1 mouse cellular context compared by ENCODE assay signal in genomic region chr7:110843916-110844874, GRCm38 (mm10).
TF ChIP-seq lines count a peak whose summit lies in the region.

Gene Rnf141 (minus strand): TSS chr7:110844457.

TF ChIP-seq in CH12.LX, 34 proteins besides CTCF, POLR2A, EP300 and RAD21 (continued from another document):
- TF ChIP-seq MYC (IDR thresholded peaks at IDR 0.05; ENCODE audit: low read depth, low read length) (no peak), CHD2 (IDR thresholded peaks at IDR 0.05; ENCODE audit: low read length) (no peak), KAT2A (IDR thresholded peaks at IDR 0.05; ENCODE audit: insufficient replicate concordance, low read length) (peak; percentile 41; the same call in 1 of the 2 replicates), ELF1 (IDR thresholded peaks at IDR 0.05; ENCODE audit: low read depth, low read length) (peak; percentile 63), TCF12 (IDR thresholded peaks at IDR 0.05; ENCODE audit: low read depth, low read length) (peak; percentile 75), NRF1 (IDR thresholded peaks at IDR 0.05; ENCODE audit: low read depth, low read length) (peak; percentile 59), SIN3A (IDR thresholded peaks at IDR 0.05; ENCODE audit: low read length) (0 out of 2 replicates have a peak, but pooled peaks have one; percentile 85), SMC3 (IDR thresholded peaks at IDR 0.05; ENCODE audit: low read depth, low read length) (peak; percentile 44), MAZ (IDR thresholded peaks at IDR 0.05; ENCODE audit: low read depth, low read length) (peak; percentile 93)
TF ChIP-seq in CH12.LX: peak in this region for 15.
